Mouse (Mus musculus) spleen, postnatal 36 days (tissue): Measurements from ENCODE around the gene Mier2.

Source experiments
- DNase-seq, 2 experiments: peaks; one replicate each; pipeline ENCODE4 v3.0.0; 2022; ENCODE audit warnings: low spot score in 2 of 2, mixed read lengths in 1 of 2

Mier2 gene

GRCm38 (mm10) chr10:79539701-79540495 lies 15.1 kb downstream of the Mier2 start:
- no peak for DNase-seq

- no peak for DNase-seq
Observed at GRCm38 (mm10) chr10:79538873-79539272, 16.1 kb downstream of the Mier2 start.

GRCm38 (mm10) chr10:79538323-79538722 lies 16.7 kb downstream of the Mier2 start:
- no peak for DNase-seq

DNA sequence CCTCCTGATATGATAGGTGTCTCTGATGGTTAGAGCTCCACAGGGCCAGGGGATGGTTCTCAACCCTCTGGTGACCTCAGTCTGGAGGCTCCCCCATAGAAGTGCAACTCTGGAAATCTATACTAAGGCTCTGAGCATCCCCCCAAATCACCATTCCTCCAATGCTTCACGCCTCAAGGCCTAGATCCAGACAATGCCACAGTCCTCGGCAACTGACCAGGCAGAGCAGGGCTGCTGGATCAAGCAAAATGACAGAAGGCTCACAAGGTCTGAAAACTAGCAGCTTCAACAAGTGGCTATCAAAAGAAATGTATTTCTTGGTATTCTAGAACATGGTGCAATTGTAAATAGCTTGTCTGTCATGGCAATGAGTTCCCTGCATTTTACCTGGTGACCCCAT lies 17.2 kb downstream of the Mier2 start:
- no peak for DNase-seq

DNA sequence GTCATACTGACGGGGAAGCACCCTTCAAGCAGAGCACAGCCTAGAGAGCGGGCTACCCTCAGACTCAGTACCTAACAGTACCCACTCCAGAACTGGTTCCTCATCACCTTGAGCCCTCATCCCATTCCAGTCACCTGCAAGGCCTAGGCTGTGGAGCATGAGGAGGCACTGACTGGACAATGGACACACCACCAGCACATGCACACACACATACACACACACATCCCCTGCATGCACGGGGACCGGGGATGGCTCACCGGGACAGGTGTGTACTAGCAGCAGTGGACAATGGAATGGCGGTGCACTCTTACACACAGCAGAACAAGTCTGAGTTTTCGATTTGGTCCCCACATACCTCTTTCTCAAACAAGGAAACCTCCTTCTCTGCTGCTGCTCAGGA lies 17.7 kb downstream of the Mier2 start:
- no peak for DNase-seq

DNA sequence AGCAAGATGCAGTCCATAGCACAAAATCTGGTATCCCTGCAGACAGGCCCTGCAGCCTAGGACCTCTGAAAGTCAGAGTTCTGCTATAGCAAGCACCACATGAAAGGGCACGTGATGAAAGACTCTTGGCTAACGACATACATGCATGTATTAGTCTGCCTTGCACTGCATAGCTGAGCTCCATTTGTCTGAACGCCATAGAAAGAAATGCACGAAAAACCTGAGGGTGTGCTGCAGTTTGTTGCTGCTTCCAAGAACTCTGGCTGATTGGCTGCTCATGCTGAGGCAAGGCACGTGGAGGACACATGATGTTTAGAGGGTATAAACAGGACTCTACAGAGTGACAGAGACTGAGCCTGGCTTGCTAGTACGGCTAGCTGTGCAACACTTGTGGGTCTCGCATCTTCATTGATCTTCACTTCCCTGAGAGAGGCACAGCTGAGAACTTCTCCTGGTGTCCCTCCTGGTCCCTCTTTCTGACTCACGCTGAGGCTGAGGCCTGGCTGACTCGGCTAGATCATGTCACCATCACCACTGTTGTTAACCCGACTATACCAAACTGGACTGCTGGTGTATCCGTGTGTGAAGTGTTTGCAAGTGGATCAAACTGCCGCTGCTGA lies 18.4 kb downstream of the Mier2 start:
- DNase-seq: no peak

DNA sequence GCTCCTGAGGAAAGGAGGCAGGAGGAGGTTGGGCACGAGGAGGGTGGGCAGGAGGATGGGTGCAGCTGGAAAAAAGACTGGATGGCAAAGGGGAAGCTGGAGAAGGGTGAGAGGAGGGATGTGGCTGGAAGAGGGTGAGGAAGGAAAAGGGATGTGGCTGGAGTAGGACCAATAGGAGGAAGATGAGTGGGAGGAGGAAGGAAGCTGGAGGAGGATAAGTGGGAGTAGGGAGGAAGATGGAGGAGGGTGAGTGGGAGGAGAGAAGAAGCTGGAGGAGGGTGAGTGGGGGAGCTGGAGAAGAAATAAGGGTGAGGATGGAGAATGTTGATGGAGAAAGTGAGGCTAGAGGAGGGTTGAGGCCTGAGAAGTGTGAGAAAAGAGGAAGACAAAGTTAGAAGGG lies 19.6 kb downstream of the Mier2 start:
- no peak for DNase-seq

DNA sequence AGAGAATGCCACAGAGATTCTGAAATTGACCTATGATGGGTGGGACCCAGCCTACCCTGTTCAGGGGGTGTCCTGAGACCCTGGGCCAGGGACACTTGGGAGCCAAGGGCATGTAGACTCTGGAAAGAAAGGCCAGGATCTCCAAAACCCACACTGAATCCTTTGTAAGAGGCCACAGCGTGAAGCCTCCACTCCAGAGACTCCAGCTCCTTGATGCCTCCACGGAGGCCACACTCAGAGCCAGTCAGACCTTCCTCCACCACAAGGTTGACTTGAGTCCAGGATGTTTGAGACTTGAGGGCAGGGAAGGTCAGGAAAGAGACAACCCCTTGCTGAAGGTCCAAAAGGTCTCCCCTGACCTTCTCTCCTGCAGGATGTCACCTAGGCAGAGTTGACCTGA lies 20.6 kb downstream of the Mier2 start:
- no peak for DNase-seq

DNA sequence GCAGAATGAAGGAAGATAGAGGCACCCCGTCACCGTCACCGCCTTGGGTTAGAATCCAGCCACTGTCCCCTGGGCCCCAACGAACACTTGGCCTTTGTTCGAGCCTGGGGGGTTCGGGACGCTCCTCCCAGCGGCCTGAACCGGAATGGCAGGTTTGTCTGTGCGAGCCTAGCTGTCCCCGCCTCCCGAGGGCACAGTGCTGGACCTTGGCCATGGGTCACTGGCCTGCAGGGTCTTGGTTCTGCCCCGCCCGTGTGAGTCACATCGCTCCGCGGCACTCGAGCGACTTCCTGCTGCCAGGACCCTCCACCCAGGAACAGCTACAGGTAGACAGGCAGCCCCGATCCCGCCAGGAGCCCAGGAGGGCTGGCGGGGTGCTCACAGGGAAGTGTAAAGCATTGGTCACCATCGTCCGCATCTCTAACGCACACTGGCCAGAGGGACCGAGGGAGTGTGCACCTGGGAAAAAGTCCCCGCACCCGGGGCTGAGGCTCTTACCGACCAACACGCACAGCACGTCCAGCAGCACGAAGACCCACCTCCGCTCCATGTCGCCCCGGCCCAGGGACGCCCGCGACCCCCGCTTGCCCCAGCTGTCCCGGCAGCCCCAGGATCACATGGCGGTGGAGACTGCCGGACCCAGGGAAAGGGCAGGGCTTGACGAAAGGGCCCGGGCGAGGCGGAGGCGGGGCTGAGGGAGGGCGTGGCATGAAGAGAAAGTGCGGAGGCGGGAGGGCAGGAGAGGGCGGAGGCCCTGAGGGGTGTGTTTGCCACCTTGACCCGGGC lies 21.7 kb downstream of the Mier2 start, which contains the start of gene Plpp2:
Gene Plpp2 (minus strand): TSS at position 671 of the 786 bp plus-strand sequence.
- peak; percentile 75 to 79 for DNase-seq

- DNase-seq: no peak
Observed at GRCm38 (mm10) chr10:79532678-79533077, 22.3 kb downstream of the Mier2 start.

- DNase-seq: no peak
Observed at GRCm38 (mm10) chr10:79531593-79531992, 23.4 kb downstream of the Mier2 start.

DNA sequence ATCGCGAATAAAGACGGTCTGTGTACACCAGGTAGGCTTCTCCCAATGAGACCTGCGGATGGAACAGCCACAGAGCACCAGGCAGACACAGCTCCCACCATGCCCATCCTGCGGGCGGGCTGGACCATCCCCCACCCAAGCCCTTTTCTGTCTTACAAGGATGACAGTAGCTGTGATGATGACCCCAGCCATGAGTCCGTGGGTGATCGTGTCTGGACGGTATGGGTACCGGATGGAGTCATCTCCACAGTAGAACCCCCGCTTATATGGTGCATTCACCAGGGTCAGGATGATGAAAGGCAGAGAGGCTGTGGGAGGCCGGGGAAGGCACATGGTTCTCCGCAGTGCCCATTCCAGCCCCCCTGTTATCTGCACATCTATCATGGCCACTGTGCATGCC lies 24.3 kb downstream of the Mier2 start:
- no peak for DNase-seq

GRCm38 (mm10) chr10:79530241-79530640 lies 24.8 kb downstream of the Mier2 start:
- DNase-seq: no peak

GRCm38 (mm10) chr10:79528081-79528480 lies 26.9 kb downstream of the Mier2 start:
- DNase-seq: no peak

GRCm38 (mm10) chr10:79527453-79527845 lies 27.6 kb downstream of the Mier2 start:
- DNase-seq: no peak

GRCm38 (mm10) chr10:79526661-79527452 lies 28.1 kb downstream of the Mier2 start:
- DNase-seq: no peak

DNA sequence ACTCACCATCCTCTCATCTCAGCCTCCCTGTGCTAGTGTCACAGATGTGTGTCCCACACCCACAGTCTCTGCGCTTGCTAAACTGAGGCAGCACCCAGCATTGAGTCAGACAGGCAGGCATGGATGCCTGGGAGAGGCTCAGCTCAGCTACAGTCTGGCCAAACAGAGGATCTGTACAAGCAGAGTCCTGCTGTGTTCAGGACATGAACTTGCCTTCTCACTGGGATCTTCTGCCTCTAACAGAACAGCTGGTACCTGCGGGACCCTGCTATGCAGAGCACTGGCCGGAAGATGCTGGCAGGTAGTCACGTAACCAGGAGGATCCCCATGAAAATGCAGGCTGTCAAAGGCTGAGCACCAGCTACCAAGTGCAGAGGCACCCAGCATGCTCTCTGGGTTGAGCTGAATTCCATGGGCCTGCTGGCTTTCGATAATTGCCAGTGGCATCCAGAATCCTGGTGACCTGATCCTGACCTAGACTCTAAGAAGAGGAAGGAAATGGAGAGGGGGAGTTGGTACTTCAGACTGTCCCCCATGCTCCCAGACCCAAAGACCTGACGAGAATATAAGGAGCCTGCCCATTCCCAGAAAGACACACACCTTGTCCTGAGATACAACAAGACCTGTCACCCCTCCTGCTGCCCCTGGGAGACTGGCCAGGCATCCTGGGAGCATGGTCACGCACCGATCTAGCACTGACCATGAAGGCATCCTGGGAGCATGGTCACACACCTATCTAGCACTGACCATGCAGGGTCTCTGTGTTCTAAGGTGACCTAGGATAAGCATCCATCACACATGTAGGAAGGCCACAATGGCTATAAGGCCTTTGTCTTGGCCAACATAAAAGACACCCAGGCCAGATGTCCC lies 29.3 kb downstream of the Mier2 start:
- no peak for DNase-seq

GRCm38 (mm10) chr10:79524433-79524832 lies 30.6 kb downstream of the Mier2 start:
- no peak for DNase-seq

DNA sequence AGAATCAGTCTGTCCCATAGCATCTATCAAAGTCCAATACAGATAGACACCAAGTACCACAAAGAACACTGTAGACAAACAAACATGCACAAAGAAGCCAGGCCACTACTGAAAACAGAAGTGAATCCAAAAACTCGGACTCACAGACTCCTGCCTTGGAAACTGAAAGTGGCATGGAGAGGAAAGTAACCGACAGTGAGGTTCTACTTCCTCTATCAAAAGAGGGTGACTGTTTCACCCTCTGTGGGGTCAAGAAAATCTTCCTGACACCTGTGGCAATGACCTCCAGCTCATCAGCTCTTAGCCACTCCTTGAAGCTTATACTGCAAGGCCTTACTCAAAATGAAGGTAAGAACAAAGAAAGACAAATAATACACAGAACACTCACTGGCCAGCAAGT lies 48.3 kb downstream of the Mier2 start:
- peak; percentile 19 to 43 for DNase-seq

- no peak for DNase-seq
Observed at GRCm38 (mm10) chr10:79502830-79503644, 52.0 kb downstream of the Mier2 start.
